Mouse (Mus musculus) left cerebral cortex, adult 6 months (tissue): ENCODE data around the gene Gm5938. TPM values are rescaled to one million over a fixed set of nuclear protein-coding genes. Genes with fewer than 3 reads are reported as not detected.

Experiments used
- long read RNA-seq, 2 experiments: library from polyadenylated mRNA; unstranded; transcript quantifications; one replicate each; pipeline ENCODE4 v2.0.0; 2019 to 2020
- polyA plus RNA-seq: library from polyadenylated mRNA; unstranded; fragments of <200 nt; fragmentation: Nextera tagmentation; gene quantifications from 2 replicates; pipeline ENCODE4 v1.2.3, GENCODE M21; 2021

The Gm5938 gene
- not detected in 2 replicates for polyA plus RNA-seq
- long read RNA-seq, experiment 1 = 0 reads
- long read RNA-seq, experiment 2 = 0 reads

DNA sequence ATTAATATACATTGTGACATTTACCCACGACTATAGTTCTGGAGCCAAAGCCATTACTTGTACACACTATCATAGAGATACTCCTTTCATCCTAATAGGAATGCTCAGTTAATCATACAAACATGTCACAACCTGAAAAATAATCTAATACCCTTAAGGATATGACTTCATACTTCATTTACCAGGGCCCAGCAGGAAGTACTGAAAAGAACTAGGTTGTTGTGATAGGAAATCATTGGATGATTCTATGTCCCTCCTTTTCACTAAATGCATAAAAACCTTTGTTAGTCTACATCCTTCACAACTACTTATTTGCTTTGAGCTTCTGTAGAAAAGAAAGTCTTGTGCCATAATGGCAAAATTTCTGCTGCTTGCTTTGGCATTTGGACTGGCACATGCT lies at the start of gene Gm5938:
Gene Gm5938, plus strand, starts transcription at position 301 of the 400 bp plus-strand sequence.

DNA sequence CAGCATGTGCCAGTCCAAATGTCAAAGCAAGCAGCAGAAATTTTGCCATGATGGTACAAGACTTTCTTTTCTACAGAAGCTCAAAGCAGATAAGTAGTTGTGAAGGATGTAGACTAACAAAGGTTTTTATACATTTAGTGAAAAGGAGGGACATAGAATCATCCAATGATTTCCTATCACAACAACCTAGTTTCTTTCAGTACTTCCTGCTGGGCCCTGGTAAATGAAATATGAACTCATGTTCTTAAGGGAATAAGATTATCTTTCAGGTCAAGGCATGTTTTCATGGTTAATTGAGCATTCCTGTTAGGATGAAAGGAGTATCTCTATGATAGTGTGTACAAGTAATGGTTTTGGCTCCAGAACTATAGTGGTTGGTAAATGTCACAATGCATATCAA lies 34.0 kb upstream of the Gm5938 start, which contains the start of gene Obp1a:
Gene Obp1a, minus strand, starts transcription at position 101 of the 400 bp plus-strand sequence.

Other genes starting within 250 kb of the Gm5938 start
- not detected in 2 replicates for gene 5430402E10Rik, start 200.4 kb upstream of the Gm5938 start, polyA plus RNA-seq
- not detected in 2 replicates for gene Obp1a, start 34.1 kb upstream of the Gm5938 start, polyA plus RNA-seq
- not detected in 2 replicates for gene Obp1b, start 61.3 kb downstream of the Gm5938 start, polyA plus RNA-seq
- not detected in 2 replicates for gene Gm14743, start 120.5 kb downstream of the Gm5938 start, polyA plus RNA-seq
- gene 4930480E11Rik, start 244.2 kb downstream of the Gm5938 start, polyA plus RNA-seq = not detected in 2 replicates